Mouse (Mus musculus) gastrocnemius, postnatal 4 days (tissue): ENCODE measurements around the gene Apbb2. TPM values are rescaled to one million over a fixed set of nuclear protein-coding genes. Genes with fewer than 3 reads are reported as not detected.
A peak's percentile ranks its signal among the peaks of the same experiment; 100 is the strongest.

Experiments used
- DNase-seq, 2 experiments: peaks; one replicate each; pipeline ENCODE4 v3.0.0; 2021 to 2022; ENCODE audit warnings: low spot score in 2 of 2, mixed read lengths in 2 of 2
- total RNA-seq, 2 experiments: library from RNA; stranded (reverse); gene quantifications; 2 replicates each; pipeline ENCODE4 v1.2.3; 2021

Apbb2 gene
- total RNA-seq, 2 experiments from 2014 or later: 56.0 to 60.4 TPM

- no peak for DNase-seq
These were observed 231.1 kb downstream of the Apbb2 start for GRCm38 (mm10) chr5:66387481-66387880.

- DNase-seq: peak in 1 of 2 experiments; percentile 78
These were observed 232.9 kb downstream of the Apbb2 start for GRCm38 (mm10) chr5:66385636-66386035.

- peak in 1 of 2 experiments; percentile 23 for DNase-seq
These were observed 233.7 kb downstream of the Apbb2 start for GRCm38 (mm10) chr5:66384806-66385446.

GRCm38 (mm10) chr5:66384114-66384513, 234.5 kb downstream of the Apbb2 start:
- DNase-seq: no peak

- DNase-seq: no peak
These were observed 236.5 kb downstream of the Apbb2 start for GRCm38 (mm10) chr5:66382111-66382510.

GRCm38 (mm10) chr5:66378968-66379367, 239.6 kb downstream of the Apbb2 start:
- DNase-seq: no peak

- peak in 1 of 2 experiments; percentile 20 for DNase-seq
These were observed 241.9 kb downstream of the Apbb2 start for GRCm38 (mm10) chr5:66376589-66377270.

- DNase-seq: no peak
These were observed 244.2 kb downstream of the Apbb2 start for GRCm38 (mm10) chr5:66374413-66374812.

GRCm38 (mm10) chr5:66373515-66374164, 244.9 kb downstream of the Apbb2 start:
- no peak for DNase-seq

GRCm38 (mm10) chr5:66371131-66371530, 247.5 kb downstream of the Apbb2 start:
- DNase-seq: no peak

GRCm38 (mm10) chr5:66368966-66369365, 249.6 kb downstream of the Apbb2 start:
- peak in 1 of 2 experiments; percentile 52 for DNase-seq

GRCm38 (mm10) chr5:66367641-66368040, 250.9 kb downstream of the Apbb2 start:
- DNase-seq: no peak

GRCm38 (mm10) chr5:66363274-66364261, 255.0 kb downstream of the Apbb2 start:
- no peak for DNase-seq

- no peak for DNase-seq
These were observed 257.8 kb downstream of the Apbb2 start for GRCm38 (mm10) chr5:66360739-66361138.

GRCm38 (mm10) chr5:66359742-66360423, 258.7 kb downstream of the Apbb2 start:
- DNase-seq: no peak

GRCm38 (mm10) chr5:66355147-66355546, 263.4 kb downstream of the Apbb2 start:
- no peak for DNase-seq

GRCm38 (mm10) chr5:66353876-66354275, 264.7 kb downstream of the Apbb2 start:
- DNase-seq: no peak

- no peak for DNase-seq
These were observed 266.7 kb downstream of the Apbb2 start for GRCm38 (mm10) chr5:66351836-66352390.

GRCm38 (mm10) chr5:66351064-66351463, 267.5 kb downstream of the Apbb2 start:
- no peak for DNase-seq

GRCm38 (mm10) chr5:66350611-66351010, 268.0 kb downstream of the Apbb2 start:
- no peak for DNase-seq
